Comparison of ENCODE assay signal across 13 mouse cellular contexts in the genomic region with DNA sequence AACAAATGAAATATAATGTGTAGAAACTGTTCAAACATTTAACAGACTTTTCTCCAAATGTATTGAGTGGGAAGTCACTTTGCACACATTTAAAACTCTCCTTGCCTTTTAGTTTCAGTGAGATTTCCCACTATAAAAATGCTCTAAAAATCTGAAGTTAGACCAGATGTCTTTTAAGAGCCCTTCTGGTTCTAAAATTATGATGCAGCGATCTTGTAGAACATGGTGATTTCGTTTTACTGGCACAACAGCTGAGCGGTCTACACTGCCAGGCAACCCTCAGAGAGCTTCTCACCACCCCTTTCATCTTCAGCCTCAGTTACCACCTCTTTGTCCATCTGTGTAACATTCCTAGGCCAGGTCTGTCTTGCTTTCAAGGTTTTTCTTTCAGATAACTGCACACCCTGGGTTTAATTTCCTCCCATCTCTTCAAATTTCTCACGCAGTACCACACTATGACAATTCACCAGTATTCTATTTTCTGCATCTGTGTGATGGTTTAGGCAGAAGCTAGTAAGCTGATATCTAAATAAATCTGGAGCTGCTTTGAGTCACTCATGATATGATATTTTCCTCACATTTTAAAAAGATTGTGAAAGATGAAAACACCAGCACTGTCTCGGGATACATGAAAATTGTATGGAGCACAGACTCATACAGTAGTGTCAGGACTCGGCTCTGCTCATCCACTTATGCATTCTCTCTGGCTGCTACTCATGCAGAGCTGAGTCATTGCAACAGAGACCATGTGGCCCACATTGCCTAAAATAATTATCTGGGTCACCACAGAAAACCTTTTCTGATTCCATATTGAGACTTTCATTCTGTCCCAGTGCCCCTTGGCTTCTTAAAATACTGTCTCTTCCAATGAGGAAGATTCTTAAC. TPM values are rescaled to one million over a fixed set of nuclear protein-coding genes. Genes with fewer than 3 reads are reported as not detected.
A peak's percentile ranks its signal among the peaks of the same experiment; 100 is the strongest.
DNase-seq lines count a peak whose midpoint lies in the region; ATAC-seq and TF ChIP-seq lines count a peak whose summit lies in the region.
"Had no signal": no experiment of that assay in that cellular context is flagged by ENCODE, and none has a peak within 500 bp of the region (broad histone marks: within the 10 kb centered on the region; RNA-seq: fewer than 3 reads in every experiment).

No protein-coding gene starts in this region.

- no peaks in the 10 kb centered on the region for H3K27me3 ChIP-seq in forebrain, postnatal 0 days (ENCODE audit: insufficient read depth, low read length)
- no peaks in the 10 kb centered on the region for H3K27me3 ChIP-seq in forebrain, embryonic 16.5 days (replicated peaks; ENCODE audit: control insufficient read depth, insufficient read depth, low read length)
- no peaks in the 10 kb centered on the region for H3K27me3 ChIP-seq in midbrain, postnatal 0 days (ENCODE audit: insufficient read depth, low read length)
- no peaks in the 10 kb centered on the region for H3K27me3 ChIP-seq in midbrain, embryonic 10.5 days (ENCODE audit: low read depth, poor library complexity, severe bottlenecking)
- no peaks in the 10 kb centered on the region for H3K27me3 ChIP-seq in kidney, adult 2 months (replicated peaks; ENCODE audit: control insufficient read depth, insufficient read depth, low read length)
- H3K27me3 ChIP-seq: limb, embryonic 13.5 days; neural tube, embryonic 12.5 days had no signal

- no peaks in the 10 kb centered on the region; the same call in 1 of the 2 replicates for H3K4me1 ChIP-seq in forebrain, postnatal 0 days (ENCODE audit: insufficient read depth)
- no peaks in the 10 kb centered on the region for H3K4me1 ChIP-seq in forebrain, embryonic 16.5 days (replicated peaks; ENCODE audit: control insufficient read depth, insufficient read depth, low read length)
- no peaks in the 10 kb centered on the region for H3K4me1 ChIP-seq in midbrain, postnatal 0 days (ENCODE audit: insufficient read depth, low read length)
- no peaks in the 10 kb centered on the region for H3K4me1 ChIP-seq in midbrain, embryonic 10.5 days
- no peaks in the 10 kb centered on the region for H3K4me1 ChIP-seq in kidney, adult 2 months (ENCODE audit: control insufficient read depth, insufficient read depth, low read length)
- H3K4me1 ChIP-seq: limb, embryonic 13.5 days; neural tube, embryonic 12.5 days had no signal

- peak; percentile 21 for DNase-seq in forebrain, postnatal 0 days
- DNase-seq in midbrain, postnatal 0 days (ENCODE audit: low spot score) = peak; percentile 4
- DNase-seq in midbrain, embryonic 10.5 days (ENCODE audit: low spot score) = no peak
- peak; percentile 40 for DNase-seq in layer of hippocampus, adult 9-11 months
- DNase-seq in kidney, adult 2 months = no peak
- no peak for DNase-seq in spleen, adult 18-20 months
- DNase-seq in kidney, postnatal 4 days = no peak
- DNase-seq: adrenal gland, postnatal 36 days; kidney, postnatal 25 days; lung, adult 2 months had no signal

- no peak for TF ChIP-seq CTCF in forebrain, postnatal 0 days (IDR thresholded peaks at IDR 0.05; ENCODE audit: low read depth)
- no peak for TF ChIP-seq CTCF in midbrain, postnatal 0 days (IDR thresholded peaks at IDR 0.05)
- TF ChIP-seq CTCF in kidney, adult 2 months (conservative IDR thresholded peaks at IDR 0.05; ENCODE audit: insufficient read depth, insufficient read length, low read depth, low read length) = no peak

- TF ChIP-seq POLR2A in kidney, adult 2 months (IDR thresholded peaks at IDR 0.05; ENCODE audit: low read depth, low read length) = no peak

- no peak overlapping the region for H3K4me2 ChIP-seq in forebrain, postnatal 0 days (ENCODE audit: low read depth)
- H3K4me2 ChIP-seq in forebrain, embryonic 16.5 days (ENCODE audit: low read length) = no peak overlapping the region
- H3K4me2 ChIP-seq in midbrain, postnatal 0 days (ENCODE audit: low read depth, low read length, poor library complexity, severe bottlenecking) = no peak overlapping the region
- H3K4me2 ChIP-seq: limb, embryonic 13.5 days; neural tube, embryonic 12.5 days had no signal

- H3K27ac ChIP-seq in forebrain, postnatal 0 days (ENCODE audit: low read depth, low read length) = no peak overlapping the region
- H3K27ac ChIP-seq in forebrain, embryonic 16.5 days (ENCODE audit: low read length) = no peak overlapping the region
- H3K27ac ChIP-seq in midbrain, postnatal 0 days (ENCODE audit: low read depth, low read length) = no peak overlapping the region
- H3K27ac ChIP-seq in midbrain, embryonic 10.5 days (replicated peaks) = no peak overlapping the region
- no peak overlapping the region for H3K27ac ChIP-seq in kidney, adult 2 months (ENCODE audit: insufficient read depth, low read depth, low read length)
- H3K27ac ChIP-seq: limb, embryonic 13.5 days; neural tube, embryonic 12.5 days had no signal

- H3K9me3 ChIP-seq in forebrain, postnatal 0 days (ENCODE audit: low read length) = no peaks in the 10 kb centered on the region
- no peaks in the 10 kb centered on the region for H3K9me3 ChIP-seq in forebrain, embryonic 16.5 days (ENCODE audit: control insufficient read depth, low read length)
- no peaks in the 10 kb centered on the region for H3K9me3 ChIP-seq in midbrain, postnatal 0 days (ENCODE audit: low read length)
- no peaks in the 10 kb centered on the region for H3K9me3 ChIP-seq in midbrain, embryonic 10.5 days (replicated peaks)
- H3K9me3 ChIP-seq: limb, embryonic 13.5 days; neural tube, embryonic 12.5 days had no signal

- no peak overlapping the region for H3K4me3 ChIP-seq in forebrain, postnatal 0 days (ENCODE audit: low read depth, low read length)
- H3K4me3 ChIP-seq in forebrain, embryonic 16.5 days (replicated peaks; ENCODE audit: low read length) = no peak overlapping the region
- H3K4me3 ChIP-seq in midbrain, postnatal 0 days (ENCODE audit: low read depth, low read length) = no peak overlapping the region
- H3K4me3 ChIP-seq in midbrain, embryonic 10.5 days = no peak overlapping the region
- H3K4me3 ChIP-seq in kidney, adult 2 months (ENCODE audit: insufficient read depth, low read depth, low read length) = no peak overlapping the region
- H3K4me3 ChIP-seq: limb, embryonic 13.5 days; neural tube, embryonic 12.5 days had no signal

- no peaks in the 10 kb centered on the region for H3K36me3 ChIP-seq in forebrain, postnatal 0 days (ENCODE audit: insufficient read depth)
- no peaks in the 10 kb centered on the region for H3K36me3 ChIP-seq in forebrain, embryonic 16.5 days (ENCODE audit: control insufficient read depth, insufficient read depth)
- H3K36me3 ChIP-seq in midbrain, postnatal 0 days (ENCODE audit: insufficient read depth, low read length) = no peaks in the 10 kb centered on the region
- no peaks in the 10 kb centered on the region for H3K36me3 ChIP-seq in midbrain, embryonic 10.5 days
- H3K36me3 ChIP-seq in kidney, adult 2 months (ENCODE audit: control insufficient read depth, insufficient read depth, low read length) = no peaks in the 10 kb centered on the region
- H3K36me3 ChIP-seq: limb, embryonic 13.5 days; neural tube, embryonic 12.5 days had no signal

- WGBS in forebrain, postnatal 0 days = 68% methylated on average over 6 of the region's 6 CpGs
- 84% methylated on average over 6 of the region's 6 CpGs for WGBS in forebrain, embryonic 16.5 days
- WGBS in midbrain, postnatal 0 days = 78% methylated on average over 6 of the region's 6 CpGs
- WGBS in midbrain, embryonic 10.5 days = 87% methylated on average over 6 of the region's 6 CpGs
- WGBS in kidney, adult 2 months = 77% methylated on average over 6 of the region's 6 CpGs

- peak; percentile 79 for ATAC-seq in forebrain, postnatal 0 days
- ATAC-seq in forebrain, embryonic 16.5 days = no peak
- no peak for ATAC-seq in midbrain, postnatal 0 days (ENCODE audit: low FRiP score)

- H3K9ac ChIP-seq in forebrain, postnatal 0 days = no peak overlapping the region
- H3K9ac ChIP-seq in forebrain, embryonic 16.5 days (replicated peaks; ENCODE audit: low read depth, low read length) = no peak overlapping the region
- no peak overlapping the region for H3K9ac ChIP-seq in midbrain, postnatal 0 days (replicated peaks; ENCODE audit: low read length, poor library complexity, severe bottlenecking)
- H3K9ac ChIP-seq: limb, embryonic 13.5 days; neural tube, embryonic 12.5 days had no signal

RNA-seq across cellular contexts. Expression of a gene that starts 39.4 kb away (rescaled TPM):
- total RNA-seq in forebrain, postnatal 0 days (2014; rRNA removed) = 62.4 and 72.7 TPM in 2 replicates
- polyA plus RNA-seq in forebrain, postnatal 0 days (2015; fragmentation: Nextera tagmentation; extraction: Ambion mirVana) = 21.9 and 29.5 TPM in 2 replicates
- polyA plus RNA-seq in forebrain, embryonic 16.5 days (2015; fragmentation: Nextera tagmentation; extraction: Ambion mirVana) = 34.0 and 39.4 TPM in 2 replicates
- 63.5 and 71.4 TPM in 2 replicates for total RNA-seq in midbrain, postnatal 0 days (2014; rRNA removed)
- polyA plus RNA-seq in midbrain, postnatal 0 days (2015; fragmentation: Nextera tagmentation; extraction: Ambion mirVana) = 29.5 and 31.4 TPM in 2 replicates
- 1.3 and 3.8 TPM in 2 replicates for polyA plus RNA-seq in midbrain, embryonic 10.5 days (2016; fragmentation: Nextera tagmentation; extraction: Ambion mirVana)
- polyA plus RNA-seq in kidney, adult 2 months (2012; rRNA removed) = 0.09 and 0.10 TPM in 2 replicates

Comparison
In these comparisons a context has a peak if more than half of its experiments do, and no peak if none do; other contexts are left out.
1. DNase-seq: peak in forebrain, postnatal 0 days (single experiment), midbrain, postnatal 0 days (single experiment) and layer of hippocampus, adult 9-11 months (single experiment); none in midbrain, embryonic 10.5 days (single experiment), kidney, adult 2 months (single experiment), spleen, adult 18-20 months (0 of 2) and kidney, postnatal 4 days (0 of 2).